Mouse (Mus musculus): ENCODE data around the gene Slc37a2.
A peak's percentile ranks its signal among the peaks of the same experiment; 100 is the strongest.

The Slc37a2 gene

GRCm38 (mm10) chr9:37214327-37215060 is 41.0 kb downstream of the Slc37a2 start:
- no peak for DNase-seq

- DNase-seq, result peak; percentile 63
Observed at GRCm38 (mm10) chr9:37213060-37213738, 42.3 kb downstream of the Slc37a2 start.

- peak; percentile 97 for DNase-seq
Observed at GRCm38 (mm10) chr9:37207929-37208411, 47.6 kb downstream of the Slc37a2 start, which contains the start of gene Tmem218. Gene Tmem218 (plus strand): TSS chr9:37208223.

- DNase-seq, result no peak
Observed at GRCm38 (mm10) chr9:37203884-37204283, 51.7 kb downstream of the Slc37a2 start.

DNA sequence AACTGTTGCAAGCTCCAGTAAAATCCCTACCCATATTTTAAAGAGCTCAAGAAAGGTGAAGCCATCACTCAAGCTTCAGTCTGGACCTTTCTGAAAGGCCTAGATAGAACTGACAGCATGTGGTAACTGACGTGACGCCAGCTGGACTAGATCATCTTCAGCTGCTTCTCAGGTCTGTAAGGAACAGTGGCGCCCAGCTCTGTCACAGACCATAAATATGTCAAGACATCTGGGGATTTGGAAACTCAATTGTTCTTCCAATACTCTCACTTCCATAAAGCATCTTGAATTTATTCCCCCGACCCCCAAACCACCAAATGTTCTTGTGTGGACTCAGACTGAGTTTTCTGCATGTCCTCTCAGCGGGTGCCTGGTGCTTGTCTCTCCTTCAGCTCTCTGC is 55.1 kb downstream of the Slc37a2 start:
- DNase-seq, result no peak

DNA sequence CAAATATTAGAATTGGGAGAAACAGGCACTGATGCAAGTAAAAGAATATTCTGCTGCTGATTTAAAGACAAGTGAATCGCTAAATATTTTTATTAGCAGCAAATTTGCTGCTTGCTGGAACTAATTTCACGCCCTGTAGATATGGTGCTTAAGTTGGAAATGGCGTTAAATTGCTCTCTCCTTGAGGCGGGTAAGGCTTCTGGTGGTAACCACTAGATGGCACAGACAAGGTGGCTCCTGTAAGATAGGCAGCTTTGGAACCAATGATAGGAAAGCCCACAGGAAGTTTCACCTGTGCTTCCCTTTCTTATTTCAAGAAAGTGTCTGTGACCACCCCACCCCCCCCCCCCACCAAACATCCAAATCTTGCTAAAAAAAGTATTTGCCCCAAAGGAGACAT is 58.5 kb downstream of the Slc37a2 start:
- no peak for DNase-seq

- DNase-seq, result no peak
Observed at GRCm38 (mm10) chr9:37188024-37188423, 67.5 kb downstream of the Slc37a2 start.

DNA sequence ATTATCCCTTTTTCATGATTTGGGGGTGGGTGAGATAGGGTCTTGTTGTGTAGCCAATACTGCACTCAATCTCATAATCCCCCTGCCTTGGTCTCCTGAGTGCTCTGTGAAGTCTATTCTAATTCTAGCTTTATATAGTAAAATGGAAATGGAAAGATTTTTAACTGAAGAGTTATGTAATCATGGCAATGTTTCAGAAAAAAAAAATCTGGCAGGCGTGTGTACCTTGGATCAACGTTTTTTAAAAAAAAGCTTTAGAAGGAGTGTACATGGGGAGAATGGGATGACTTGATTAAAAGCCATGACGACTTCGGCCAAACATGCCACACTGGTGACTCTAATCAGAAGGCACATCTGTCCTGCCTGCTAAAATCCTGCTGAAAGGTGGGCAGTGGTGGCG is 68.1 kb downstream of the Slc37a2 start:
- no peak for DNase-seq

DNA sequence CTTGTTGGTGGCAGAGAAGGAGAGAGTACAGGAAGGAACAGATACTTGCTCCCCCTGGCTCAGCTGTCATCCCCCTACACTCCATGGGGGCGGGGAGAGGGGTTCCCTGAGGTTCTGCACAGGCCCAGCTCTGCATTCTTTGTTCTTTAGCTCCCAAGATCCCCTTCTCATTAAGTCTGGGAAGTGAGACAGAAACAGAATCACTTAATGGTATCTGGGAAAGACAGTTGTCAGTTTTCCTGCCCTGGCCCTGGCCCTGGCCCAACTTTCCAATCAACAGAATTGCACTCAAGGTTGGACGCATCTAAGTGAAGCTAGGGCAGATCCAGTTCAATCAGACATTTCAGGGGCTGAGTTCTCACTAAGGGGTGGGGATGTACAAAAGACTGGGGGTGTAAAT is 72.4 kb downstream of the Slc37a2 start:
- DNase-seq, result no peak

GRCm38 (mm10) chr9:37181596-37181995 is 73.9 kb downstream of the Slc37a2 start:
- DNase-seq, result no peak

DNA sequence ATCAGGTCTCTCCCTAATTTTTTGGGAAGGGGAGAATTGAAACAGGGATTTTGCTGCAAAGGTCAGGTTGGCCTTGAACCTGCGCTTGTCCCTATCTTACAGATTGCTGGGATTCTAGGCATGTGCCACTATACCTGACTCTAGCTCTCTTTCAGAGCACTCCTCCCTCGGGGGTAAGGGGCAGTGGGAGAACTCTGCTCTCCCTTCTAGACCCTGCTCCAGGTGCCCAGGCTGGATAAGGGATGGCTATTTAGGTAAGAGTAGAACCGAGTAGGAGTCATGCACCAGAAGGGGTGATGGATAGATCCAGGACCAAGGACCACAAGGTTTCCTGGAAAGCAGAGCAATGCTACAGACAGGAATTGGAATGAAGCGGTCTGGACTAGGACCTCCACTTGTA is 75.9 kb downstream of the Slc37a2 start:
- no peak for DNase-seq

DNA sequence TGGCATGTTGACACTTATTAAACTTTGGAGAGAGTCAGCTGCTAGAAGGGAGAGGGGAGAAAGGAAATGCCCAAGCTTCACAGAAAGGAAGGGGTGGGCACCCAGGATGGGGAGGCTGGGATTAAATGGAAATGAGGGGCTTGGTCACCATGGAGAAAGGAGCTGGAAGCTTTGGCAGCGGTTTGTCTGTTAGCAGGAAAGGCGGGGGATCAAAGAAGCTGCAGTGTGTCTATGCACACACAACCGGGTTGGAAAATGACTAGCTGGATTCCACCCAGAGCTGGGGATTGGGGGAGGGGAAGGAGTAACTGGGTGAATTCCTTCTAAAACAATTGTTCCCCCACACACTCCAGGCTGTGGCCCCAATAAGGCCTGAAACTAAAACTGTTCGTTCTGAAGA is 76.6 kb downstream of the Slc37a2 start:
- peak; percentile 23 for DNase-seq

Data from right cerebral cortex, adult 18-20 months (tissue).